Mouse (Mus musculus): ENCODE measurements around the gene Hist2h3c2.

GRCm38 (mm10) chr3:96277428-96277799 is 38.5 kb upstream of the Hist2h3c2 start:
- TF ChIP-seq CTCF (IDR thresholded peaks at IDR 0.05; ENCODE audit: low read depth), result 0 out of 2 replicates have a peak, but pooled peaks have one; percentile 8
- no peak for TF ChIP-seq EP300 (IDR thresholded peaks at IDR 0.05; ENCODE audit: low read depth)
